Mouse (Mus musculus): ENCODE measurements around the gene Pip4p1. TPM values are rescaled to one million over a fixed set of nuclear protein-coding genes. Genes with fewer than 3 reads are reported as not detected.

Pip4p1 gene
- polyA plus RNA-seq, 1 experiment from 2014 or later, result 59.4 TPM

- no peak overlapping the region for H3K4me3 ChIP-seq (ENCODE audit: low read depth, low read length)
- ATAC-seq (ENCODE audit: insufficient read depth, low FRiP score, low TSS enrichment) (no peak), DNase-seq (ENCODE audit: low spot score) (no peak)
- no peaks in the 10 kb centered on the region for H3K9me3 ChIP-seq (ENCODE audit: control insufficient read depth, low read length)
- peaks cover 5% of the 10 kb centered on the region; the same call in 1 of the 2 replicates for H3K4me1 ChIP-seq (ENCODE audit: control insufficient read depth, insufficient read depth, low read length)
- 91% methylated on average over 22 of the region's 22 CpGs for WGBS
- 0 out of 2 replicates have a peak, but pooled peaks cover 2% of the 10 kb centered on the region for H3K27me3 ChIP-seq (ENCODE audit: control insufficient read depth, insufficient read depth, low read length)
- no peak overlapping the region for H3K27ac ChIP-seq (ENCODE audit: low read depth, low read length)
- no peak overlapping the region for H3K4me2 ChIP-seq (ENCODE audit: low read depth)
- no peaks in the 10 kb centered on the region for H3K36me3 ChIP-seq (ENCODE audit: control insufficient read depth, insufficient read depth, low read length)
- H3K9ac ChIP-seq (ENCODE audit: low read length), result no peak overlapping the region
Observed at GRCm38 (mm10) chr14:50892541-50893459, 37.9 kb downstream of the Pip4p1 start.

- ATAC-seq (ENCODE audit: insufficient read depth, low FRiP score, low TSS enrichment) (no peak), DNase-seq (ENCODE audit: low spot score) (no peak)
- no peak overlapping the region for H3K9ac ChIP-seq (ENCODE audit: low read length)
- peaks cover 5% of the 10 kb centered on the region; the same call in 1 of the 2 replicates for H3K4me1 ChIP-seq (ENCODE audit: control insufficient read depth, insufficient read depth, low read length)
- H3K9me3 ChIP-seq (ENCODE audit: control insufficient read depth, low read length), result no peaks in the 10 kb centered on the region
- H3K27ac ChIP-seq (ENCODE audit: low read depth, low read length), result no peak overlapping the region
- no peaks in the 10 kb centered on the region for H3K36me3 ChIP-seq (ENCODE audit: control insufficient read depth, insufficient read depth, low read length)
- H3K4me3 ChIP-seq (ENCODE audit: low read depth, low read length), result no peak overlapping the region
- 93% methylated on average over 7 of the region's 7 CpGs for WGBS
- H3K27me3 ChIP-seq (ENCODE audit: control insufficient read depth, insufficient read depth, low read length), result 0 out of 2 replicates have a peak, but pooled peaks cover 2% of the 10 kb centered on the region
- H3K4me2 ChIP-seq (ENCODE audit: low read depth), result no peak overlapping the region
Observed at GRCm38 (mm10) chr14:50892091-50892490, 38.6 kb downstream of the Pip4p1 start.

- no peaks in the 10 kb centered on the region for H3K9me3 ChIP-seq (ENCODE audit: control insufficient read depth, low read length)
- H3K9ac ChIP-seq (ENCODE audit: low read length), result no peak overlapping the region
- H3K4me1 ChIP-seq (ENCODE audit: control insufficient read depth, insufficient read depth, low read length), result peaks cover 3% of the 10 kb centered on the region; the same call in 1 of the 2 replicates
- no peak overlapping the region for H3K27ac ChIP-seq (ENCODE audit: low read depth, low read length)
- 0 out of 2 replicates have a peak, but pooled peaks cover 2% of the 10 kb centered on the region for H3K27me3 ChIP-seq (ENCODE audit: control insufficient read depth, insufficient read depth, low read length)
- H3K4me3 ChIP-seq (ENCODE audit: low read depth, low read length), result no peak overlapping the region
- no peak for DNase-seq (ENCODE audit: low spot score)
- no peak overlapping the region for H3K4me2 ChIP-seq (ENCODE audit: low read depth)
- ATAC-seq (ENCODE audit: insufficient read depth, low FRiP score, low TSS enrichment), result no peak
- no peaks in the 10 kb centered on the region for H3K36me3 ChIP-seq (ENCODE audit: control insufficient read depth, insufficient read depth, low read length)
- WGBS, result 91% methylated on average over 8 of the region's 8 CpGs
Observed at GRCm38 (mm10) chr14:50891621-50892020, 39.0 kb downstream of the Pip4p1 start.

- no peak overlapping the region for H3K27ac ChIP-seq (ENCODE audit: low read depth, low read length)
- no peaks in the 10 kb centered on the region for H3K27me3 ChIP-seq (ENCODE audit: control insufficient read depth, insufficient read depth, low read length)
- no peak overlapping the region for H3K4me2 ChIP-seq (ENCODE audit: low read depth)
- no peak for DNase-seq (ENCODE audit: low spot score)
- WGBS, result 87% methylated on average over 6 of the region's 6 CpGs
- no peaks in the 10 kb centered on the region for H3K36me3 ChIP-seq (ENCODE audit: control insufficient read depth, insufficient read depth, low read length)
- H3K9me3 ChIP-seq (ENCODE audit: control insufficient read depth, low read length), result no peaks in the 10 kb centered on the region
- H3K9ac ChIP-seq (ENCODE audit: low read length), result no peak overlapping the region
- no peaks in the 10 kb centered on the region for H3K4me1 ChIP-seq (ENCODE audit: control insufficient read depth, insufficient read depth, low read length)
- no peak for ATAC-seq (ENCODE audit: insufficient read depth, low FRiP score, low TSS enrichment)
- no peak overlapping the region for H3K4me3 ChIP-seq (ENCODE audit: low read depth, low read length)
Observed at GRCm38 (mm10) chr14:50876236-50876950, 54.3 kb downstream of the Pip4p1 start.

Other genes starting within 250 kb of the Pip4p1 start
- gene Olfr747, start 237.7 kb downstream of the Pip4p1 start, polyA plus RNA-seq (2014; fragmentation: Nextera tagmentation; extraction: Ambion mirVana), result not detected in 2 replicates
- not detected in 2 replicates for gene Olfr748, start 223.5 kb downstream of the Pip4p1 start, polyA plus RNA-seq (2014; fragmentation: Nextera tagmentation; extraction: Ambion mirVana)
- gene Olfr749, start 185.8 kb downstream of the Pip4p1 start, polyA plus RNA-seq (2014; fragmentation: Nextera tagmentation; extraction: Ambion mirVana), result not detected in 2 replicates
- 100 and 103 TPM in 2 replicates for gene Ttc5, start 145.3 kb downstream of the Pip4p1 start, polyA plus RNA-seq (2014; fragmentation: Nextera tagmentation; extraction: Ambion mirVana)
- not detected in 2 replicates for gene Ccnb1ip1, start 123.1 kb downstream of the Pip4p1 start, polyA plus RNA-seq (2014; fragmentation: Nextera tagmentation; extraction: Ambion mirVana)
- 62.6 and 65.2 TPM in 2 replicates for gene Parp2, start 123.0 kb downstream of the Pip4p1 start, polyA plus RNA-seq (2014; fragmentation: Nextera tagmentation; extraction: Ambion mirVana)
- gene Tep1, start 60.3 kb downstream of the Pip4p1 start, polyA plus RNA-seq (2014; fragmentation: Nextera tagmentation; extraction: Ambion mirVana), result 4.9 TPM in 2 replicates
- 0.17 and 0.28 TPM in 2 replicates for gene Klhl33, start 33.3 kb downstream of the Pip4p1 start, polyA plus RNA-seq (2014; fragmentation: Nextera tagmentation; extraction: Ambion mirVana)
- 164 and 172 TPM in 2 replicates for gene Osgep, start 6.0 kb downstream of the Pip4p1 start, polyA plus RNA-seq (2014; fragmentation: Nextera tagmentation; extraction: Ambion mirVana)
- gene Apex1, start 5.9 kb downstream of the Pip4p1 start, polyA plus RNA-seq (2014; fragmentation: Nextera tagmentation; extraction: Ambion mirVana), result 330 and 340 TPM in 2 replicates
- gene Pnp, start 226 bp upstream of the Pip4p1 start, polyA plus RNA-seq (2014; fragmentation: Nextera tagmentation; extraction: Ambion mirVana), result 55.9 and 56.5 TPM in 2 replicates
- gene Gm49342, start 13.7 kb upstream of the Pip4p1 start, polyA plus RNA-seq (2014; fragmentation: Nextera tagmentation; extraction: Ambion mirVana), result not detected in 2 replicates
- gene Pnp2, start 25.1 kb upstream of the Pip4p1 start, polyA plus RNA-seq (2014; fragmentation: Nextera tagmentation; extraction: Ambion mirVana), result 0.30 and 0.68 TPM in 2 replicates
- gene Rnase10, start 76.9 kb upstream of the Pip4p1 start, polyA plus RNA-seq (2014; fragmentation: Nextera tagmentation; extraction: Ambion mirVana), result not detected in 2 replicates
- gene Rnase9, start 111.0 kb upstream of the Pip4p1 start, polyA plus RNA-seq (2014; fragmentation: Nextera tagmentation; extraction: Ambion mirVana), result not detected in 2 replicates
- gene Rnase11, start 119.3 kb upstream of the Pip4p1 start, polyA plus RNA-seq (2014; fragmentation: Nextera tagmentation; extraction: Ambion mirVana), result not detected in 2 replicates
- not detected in 2 replicates for gene Rnase12, start 126.8 kb upstream of the Pip4p1 start, polyA plus RNA-seq (2014; fragmentation: Nextera tagmentation; extraction: Ambion mirVana)
- not detected in 2 replicates for gene Olfr750, start 143.6 kb upstream of the Pip4p1 start, polyA plus RNA-seq (2014; fragmentation: Nextera tagmentation; extraction: Ambion mirVana)
- gene Rnase4, start 160.2 kb upstream of the Pip4p1 start, polyA plus RNA-seq (2014; fragmentation: Nextera tagmentation; extraction: Ambion mirVana), result 12.3 and 12.7 TPM in 2 replicates
- gene Ang, start 160.3 kb upstream of the Pip4p1 start, polyA plus RNA-seq (2014; fragmentation: Nextera tagmentation; extraction: Ambion mirVana), result 2.2 TPM in 2 replicates
- not detected in 2 replicates for gene Eddm3b, start 183.6 kb upstream of the Pip4p1 start, polyA plus RNA-seq (2014; fragmentation: Nextera tagmentation; extraction: Ambion mirVana)
- gene Rnase6, start 193.1 kb upstream of the Pip4p1 start, polyA plus RNA-seq (2014; fragmentation: Nextera tagmentation; extraction: Ambion mirVana), result 0.22 and 0.57 TPM in 2 replicates
- 0.24 and 0.58 TPM in 2 replicates for gene Rnase1, start 215.9 kb upstream of the Pip4p1 start, polyA plus RNA-seq (2014; fragmentation: Nextera tagmentation; extraction: Ambion mirVana)
- gene Rnase2b, start 231.4 kb upstream of the Pip4p1 start, polyA plus RNA-seq (2014; fragmentation: Nextera tagmentation; extraction: Ambion mirVana), result not detected in 2 replicates